Mouse (Mus musculus): ENCODE measurements around the gene Mdk. TPM values are rescaled to one million over a fixed set of nuclear protein-coding genes. Genes with fewer than 3 reads are reported as not detected.

The Mdk gene
- polyA plus RNA-seq, 1 experiment: 1.8 TPM

GRCm38 (mm10) chr2:91917096-91917495 is 15.0 kb downstream of the Mdk start:
- Histone ChIP-seq H3K4me1 (ENCODE audit: control insufficient read depth, insufficient read depth, insufficient read length, low read length) (peaks cover 4% of the 10 kb centered on the region; the same call in 1 of the 2 replicates), H3K4me3 (ENCODE audit: insufficient read depth, low read depth, low read length) (no peak overlapping the region), H3K27ac (replicated peaks; ENCODE audit: low read depth, low read length) (no peak overlapping the region)

- Histone ChIP-seq H3K27ac (replicated peaks; ENCODE audit: low read depth, low read length) (no peak overlapping the region), H3K4me1 (ENCODE audit: control insufficient read depth, insufficient read depth, insufficient read length, low read length) (peaks cover 3% of the 10 kb centered on the region; the same call in 1 of the 2 replicates), H3K4me3 (ENCODE audit: insufficient read depth, low read depth, low read length) (no peak overlapping the region)
These were observed 15.6 kb downstream of the Mdk start for GRCm38 (mm10) chr2:91916346-91916977.

- no peak overlapping the region for H3K27ac ChIP-seq (replicated peaks; ENCODE audit: low read depth, low read length)
These were observed 18.6 kb downstream of the Mdk start for GRCm38 (mm10) chr2:91913328-91914110.

GRCm38 (mm10) chr2:91912616-91913015 is 19.5 kb downstream of the Mdk start:
- no peaks in the 10 kb centered on the region for H3K4me1 ChIP-seq (ENCODE audit: control insufficient read depth, insufficient read depth, insufficient read length, low read length)
- H3K27ac ChIP-seq (replicated peaks; ENCODE audit: low read depth, low read length): no peak overlapping the region
- no peak overlapping the region for H3K4me3 ChIP-seq (ENCODE audit: insufficient read depth, low read depth, low read length)

More at GRCm38 (mm10) chr2:91913328-91914110, 18.6 kb downstream of the Mdk start:
- Histone ChIP-seq H3K4me1 (ENCODE audit: control insufficient read depth, insufficient read depth, insufficient read length, low read length) (no peaks in the 10 kb centered on the region), H3K4me3 (ENCODE audit: insufficient read depth, low read depth, low read length) (no peak overlapping the region)

GRCm38 (mm10) chr2:91906141-91906540 is 26.0 kb downstream of the Mdk start:
- Histone ChIP-seq H3K27ac (replicated peaks; ENCODE audit: low read depth, low read length) (no peak overlapping the region), H3K4me1 (ENCODE audit: control insufficient read depth, insufficient read depth, insufficient read length, low read length) (no peaks in the 10 kb centered on the region), H3K4me3 (ENCODE audit: insufficient read depth, low read depth, low read length) (no peak overlapping the region)

GRCm38 (mm10) chr2:91904618-91905307 is 27.3 kb downstream of the Mdk start:
- no peak overlapping the region for H3K4me3 ChIP-seq (ENCODE audit: insufficient read depth, low read depth, low read length)
- H3K4me1 ChIP-seq (ENCODE audit: control insufficient read depth, insufficient read depth, insufficient read length, low read length): no peaks in the 10 kb centered on the region
- no peak overlapping the region for H3K27ac ChIP-seq (replicated peaks; ENCODE audit: low read depth, low read length)

- Histone ChIP-seq H3K4me3 (ENCODE audit: insufficient read depth, low read depth, low read length) (no peak overlapping the region), H3K4me1 (ENCODE audit: control insufficient read depth, insufficient read depth, insufficient read length, low read length) (no peaks in the 10 kb centered on the region), H3K27ac (replicated peaks; ENCODE audit: low read depth, low read length) (no peak overlapping the region)
These were observed 28.7 kb downstream of the Mdk start for GRCm38 (mm10) chr2:91903171-91903925.

GRCm38 (mm10) chr2:91902336-91902735 is 29.8 kb downstream of the Mdk start:
- Histone ChIP-seq H3K4me1 (ENCODE audit: control insufficient read depth, insufficient read depth, insufficient read length, low read length) (no peaks in the 10 kb centered on the region), H3K4me3 (ENCODE audit: insufficient read depth, low read depth, low read length) (no peak overlapping the region), H3K27ac (replicated peaks; ENCODE audit: low read depth, low read length) (no peak overlapping the region)

- no peaks in the 10 kb centered on the region for H3K4me1 ChIP-seq (ENCODE audit: control insufficient read depth, insufficient read depth, insufficient read length, low read length)
- H3K4me3 ChIP-seq (ENCODE audit: insufficient read depth, low read depth, low read length): no peak overlapping the region
- no peak overlapping the region for H3K27ac ChIP-seq (replicated peaks; ENCODE audit: low read depth, low read length)
These were observed 31.7 kb downstream of the Mdk start for GRCm38 (mm10) chr2:91900431-91900830.

GRCm38 (mm10) chr2:91899141-91899540 is 33.0 kb downstream of the Mdk start:
- Histone ChIP-seq H3K4me1 (ENCODE audit: control insufficient read depth, insufficient read depth, insufficient read length, low read length) (no peaks in the 10 kb centered on the region), H3K4me3 (ENCODE audit: insufficient read depth, low read depth, low read length) (no peak overlapping the region), H3K27ac (replicated peaks; ENCODE audit: low read depth, low read length) (no peak overlapping the region)

GRCm38 (mm10) chr2:91897968-91898367 is 34.1 kb downstream of the Mdk start:
- H3K4me3 ChIP-seq (ENCODE audit: insufficient read depth, low read depth, low read length): no peak overlapping the region
- H3K27ac ChIP-seq (replicated peaks; ENCODE audit: low read depth, low read length): no peak overlapping the region
- H3K4me1 ChIP-seq (ENCODE audit: control insufficient read depth, insufficient read depth, insufficient read length, low read length): no peaks in the 10 kb centered on the region

GRCm38 (mm10) chr2:91895401-91895800 is 36.7 kb downstream of the Mdk start:
- no peak overlapping the region for H3K27ac ChIP-seq (replicated peaks; ENCODE audit: low read depth, low read length)
- H3K4me3 ChIP-seq (ENCODE audit: insufficient read depth, low read depth, low read length): no peak overlapping the region
- H3K4me1 ChIP-seq (ENCODE audit: control insufficient read depth, insufficient read depth, insufficient read length, low read length): no peaks in the 10 kb centered on the region

GRCm38 (mm10) chr2:91894716-91895115 is 37.4 kb downstream of the Mdk start:
- H3K27ac ChIP-seq (replicated peaks; ENCODE audit: low read depth, low read length): no peak overlapping the region
- H3K4me3 ChIP-seq (ENCODE audit: insufficient read depth, low read depth, low read length): no peak overlapping the region
- no peaks in the 10 kb centered on the region for H3K4me1 ChIP-seq (ENCODE audit: control insufficient read depth, insufficient read depth, insufficient read length, low read length)

GRCm38 (mm10) chr2:91884616-91885015 is 47.5 kb downstream of the Mdk start:
- Histone ChIP-seq H3K4me3 (ENCODE audit: insufficient read depth, low read depth, low read length) (no peak overlapping the region), H3K4me1 (ENCODE audit: control insufficient read depth, insufficient read depth, insufficient read length, low read length) (no peaks in the 10 kb centered on the region), H3K27ac (replicated peaks; ENCODE audit: low read depth, low read length) (no peak overlapping the region)

- no peak overlapping the region for H3K27ac ChIP-seq (replicated peaks; ENCODE audit: low read depth, low read length)
- no peak overlapping the region for H3K4me3 ChIP-seq (ENCODE audit: insufficient read depth, low read depth, low read length)
- H3K4me1 ChIP-seq (ENCODE audit: control insufficient read depth, insufficient read depth, insufficient read length, low read length): no peaks in the 10 kb centered on the region
These were observed 48.1 kb downstream of the Mdk start for GRCm38 (mm10) chr2:91883961-91884360.

All from brown adipose tissue, adult 24 weeks (tissue).